9 mouse cellular contexts compared by ENCODE assay signal in genomic region chr1:82288421-82288990, GRCm38 (mm10). TPM values are rescaled to one million over a fixed set of nuclear protein-coding genes. Genes with fewer than 3 reads are reported as not detected.
DNase-seq lines count a peak whose midpoint lies in the region; ATAC-seq and TF ChIP-seq lines count a peak whose summit lies in the region.
"Had no signal": no experiment of that assay in that cellular context is flagged by ENCODE, and none has a peak within 500 bp of the region (broad histone marks: within the 10 kb centered on the region; RNA-seq: fewer than 3 reads in every experiment).

No protein-coding gene starts in this region.

- TF ChIP-seq POLR2A in brain, embryonic 14.5 days (IDR thresholded peaks at IDR 0.05; ENCODE audit: borderline replicate concordance, extremely low read depth, insufficient read depth, insufficient read length, poor library complexity, severe bottlenecking): no peak

- no peak overlapping the region for H3K27ac ChIP-seq in forebrain, postnatal 0 days (ENCODE audit: low read depth, low read length)
- H3K27ac ChIP-seq in intestine, embryonic 16.5 days (ENCODE audit: low read length): no peak overlapping the region
- H3K27ac ChIP-seq in midbrain, postnatal 0 days (ENCODE audit: low read depth, low read length): no peak overlapping the region
- no peak overlapping the region for H3K27ac ChIP-seq in kidney, embryonic 16.5 days (ENCODE audit: low read length)
- H3K27ac ChIP-seq: macrophage had no signal

- peak overlapping the region; percentile 83 for H3K4me2 ChIP-seq in forebrain, postnatal 0 days (ENCODE audit: low read depth)
- 0 out of 2 replicates have a peak overlapping the region, but pooled peaks have one; percentile 52 for H3K4me2 ChIP-seq in intestine, embryonic 16.5 days (ENCODE audit: low read depth, low read length)
- H3K4me2 ChIP-seq in midbrain, postnatal 0 days (ENCODE audit: low read depth, low read length, poor library complexity, severe bottlenecking): peak overlapping the region; percentile 73
- H3K4me2 ChIP-seq in kidney, embryonic 16.5 days (replicated peaks; ENCODE audit: low read depth, low read length): no peak overlapping the region

- peaks cover 4% of the 10 kb centered on the region; the same call in 1 of the 2 replicates for H3K36me3 ChIP-seq in forebrain, postnatal 0 days (ENCODE audit: insufficient read depth)
- H3K36me3 ChIP-seq in intestine, embryonic 16.5 days (ENCODE audit: control insufficient read depth, insufficient read depth, low read length): no peaks in the 10 kb centered on the region
- no peaks in the 10 kb centered on the region for H3K36me3 ChIP-seq in midbrain, postnatal 0 days (ENCODE audit: insufficient read depth, low read length)
- peaks cover 16% of the 10 kb centered on the region for H3K36me3 ChIP-seq in kidney, embryonic 16.5 days (ENCODE audit: insufficient read depth, low read length)

- no peak for ATAC-seq in forebrain, postnatal 0 days
- no peak for ATAC-seq in intestine, embryonic 16.5 days
- ATAC-seq in midbrain, postnatal 0 days (ENCODE audit: low FRiP score): no peak
- ATAC-seq in kidney, embryonic 16.5 days (ENCODE audit: low FRiP score, low TSS enrichment): no peak

- peak; percentile 20; the same call in 1 of the 2 replicates for TF ChIP-seq CTCF in brain, embryonic 14.5 days (IDR thresholded peaks at IDR 0.05; ENCODE audit: borderline replicate concordance, extremely low read depth, insufficient read depth, insufficient read length)
- peak; percentile 45 for TF ChIP-seq CTCF in forebrain, postnatal 0 days (IDR thresholded peaks at IDR 0.05; ENCODE audit: low read depth)
- TF ChIP-seq CTCF in midbrain, postnatal 0 days (IDR thresholded peaks at IDR 0.05): peak; percentile 37

- no peaks in the 10 kb centered on the region for H3K9me3 ChIP-seq in forebrain, postnatal 0 days (ENCODE audit: low read length)
- H3K9me3 ChIP-seq in intestine, embryonic 16.5 days (ENCODE audit: control insufficient read depth, low read length): no peaks in the 10 kb centered on the region
- H3K9me3 ChIP-seq in midbrain, postnatal 0 days (ENCODE audit: low read length): no peaks in the 10 kb centered on the region
- no peaks in the 10 kb centered on the region for H3K9me3 ChIP-seq in kidney, embryonic 16.5 days (ENCODE audit: low read length)

- H3K9ac ChIP-seq in forebrain, postnatal 0 days: no peak overlapping the region
- H3K9ac ChIP-seq in intestine, embryonic 16.5 days (ENCODE audit: low read depth, low read length): no peak overlapping the region
- no peak overlapping the region for H3K9ac ChIP-seq in midbrain, postnatal 0 days (replicated peaks; ENCODE audit: low read length, poor library complexity, severe bottlenecking)
- H3K9ac ChIP-seq in kidney, embryonic 16.5 days (replicated peaks; ENCODE audit: low read length): no peak overlapping the region

- H3K4me1 ChIP-seq in forebrain, postnatal 0 days (ENCODE audit: insufficient read depth): peaks cover 21% of the 10 kb centered on the region; the same call in 1 of the 2 replicates
- H3K4me1 ChIP-seq in intestine, embryonic 16.5 days (ENCODE audit: control insufficient read depth, insufficient read depth, low read length): peaks cover 27% of the 10 kb centered on the region
- peaks cover 18% of the 10 kb centered on the region; the same call in 1 of the 2 replicates for H3K4me1 ChIP-seq in midbrain, postnatal 0 days (ENCODE audit: insufficient read depth, low read length)
- peaks cover 49% of the 10 kb centered on the region for H3K4me1 ChIP-seq in kidney, embryonic 16.5 days (ENCODE audit: insufficient read depth, low read length)

- no peak overlapping the region for H3K4me3 ChIP-seq in forebrain, postnatal 0 days (ENCODE audit: low read depth, low read length)
- no peak overlapping the region for H3K4me3 ChIP-seq in intestine, embryonic 16.5 days (ENCODE audit: low read length)
- H3K4me3 ChIP-seq in midbrain, postnatal 0 days (ENCODE audit: low read depth, low read length): peak overlapping the region; percentile 61; the same call in 1 of the 2 replicates
- H3K4me3 ChIP-seq in kidney, embryonic 16.5 days (ENCODE audit: low read length): no peak overlapping the region

- H3K27me3 ChIP-seq in forebrain, postnatal 0 days (ENCODE audit: insufficient read depth, low read length): no peaks in the 10 kb centered on the region
- 0 out of 2 replicates have a peak, but pooled peaks cover 3% of the 10 kb centered on the region for H3K27me3 ChIP-seq in intestine, embryonic 16.5 days (replicated peaks; ENCODE audit: control insufficient read depth, insufficient read depth, low read length)
- no peaks in the 10 kb centered on the region for H3K27me3 ChIP-seq in midbrain, postnatal 0 days (ENCODE audit: insufficient read depth, low read length)
- H3K27me3 ChIP-seq in kidney, embryonic 16.5 days (ENCODE audit: insufficient read depth, low read length): peaks cover 3% of the 10 kb centered on the region; the same call in 1 of the 2 replicates

- peak; percentile 5 for DNase-seq in embryo, embryonic 10 days (ENCODE audit: low spot score)
- no peak for DNase-seq in embryo, embryonic 11 days
- DNase-seq in brain, embryonic 14.5 days (ENCODE audit: low read depth): peak; percentile 20
- DNase-seq in forebrain, postnatal 0 days: no peak
- peak; percentile 27 for DNase-seq in midbrain, postnatal 0 days (ENCODE audit: low spot score)
- DNase-seq in embryo, embryonic 9.5 days (ENCODE audit: extremely low spot score): no peak

- 88% methylated on average over 18 of the region's 18 CpGs for WGBS in forebrain, postnatal 0 days
- WGBS in intestine, embryonic 16.5 days: 91% methylated on average over 18 of the region's 18 CpGs
- 91% methylated on average over 18 of the region's 18 CpGs for WGBS in midbrain, postnatal 0 days
- 92% methylated on average over 18 of the region's 18 CpGs for WGBS in kidney, embryonic 16.5 days

RNA-seq across cellular contexts. Expression of gene Irs1, which starts 2.7 kb away (rescaled TPM):
- 11.8 and 17.6 TPM in 2 replicates for polyA plus RNA-seq in brain, embryonic 14.5 days (2012; rRNA removed)
- 32.7 and 45.3 TPM in 2 replicates for total RNA-seq in forebrain, postnatal 0 days (2014; rRNA removed)
- 3.0 and 4.4 TPM in 2 replicates for polyA plus RNA-seq in forebrain, postnatal 0 days (2015; fragmentation: Nextera tagmentation; extraction: Ambion mirVana)
- polyA plus RNA-seq in intestine, embryonic 16.5 days (2015; fragmentation: Nextera tagmentation; extraction: Ambion mirVana): 2.1 TPM in 2 replicates
- 56.9 and 61.2 TPM in 2 replicates for total RNA-seq in midbrain, postnatal 0 days (2014; rRNA removed)
- 4.7 and 5.0 TPM in 2 replicates for polyA plus RNA-seq in midbrain, postnatal 0 days (2015; fragmentation: Nextera tagmentation; extraction: Ambion mirVana)
- 4.2 and 4.3 TPM in 2 replicates for polyA plus RNA-seq in kidney, embryonic 16.5 days (2015; fragmentation: Nextera tagmentation; extraction: Ambion mirVana)
- polyA plus RNA-seq: macrophage had no signal

RNA-seq across cellular contexts. Expression of gene Rhbdd1, which starts 27.7 kb away (rescaled TPM):
- 4.5 and 6.3 TPM in 2 replicates for polyA plus RNA-seq in brain, embryonic 14.5 days (2012; rRNA removed)
- total RNA-seq in forebrain, postnatal 0 days (2014; rRNA removed): 4.7 and 5.3 TPM in 2 replicates
- 1.7 and 2.2 TPM in 2 replicates for polyA plus RNA-seq in forebrain, postnatal 0 days (2015; fragmentation: Nextera tagmentation; extraction: Ambion mirVana)
- polyA plus RNA-seq in intestine, embryonic 16.5 days (2015; fragmentation: Nextera tagmentation; extraction: Ambion mirVana): 12.7 and 13.0 TPM in 2 replicates
- 3.6 and 6.9 TPM in 2 replicates for total RNA-seq in midbrain, postnatal 0 days (2014; rRNA removed)
- 2.3 and 2.8 TPM in 2 replicates for polyA plus RNA-seq in midbrain, postnatal 0 days (2015; fragmentation: Nextera tagmentation; extraction: Ambion mirVana)
- polyA plus RNA-seq in kidney, embryonic 16.5 days (2015; fragmentation: Nextera tagmentation; extraction: Ambion mirVana): 11.2 and 11.8 TPM in 2 replicates

RNA-seq across cellular contexts. Expression of gene Gm9747, which starts 55.6 kb away (rescaled TPM):
- 0.05 and 0.15 TPM in 2 replicates for polyA plus RNA-seq in brain, embryonic 14.5 days (2012; rRNA removed)
- not detected in 2 replicates for total RNA-seq in forebrain, postnatal 0 days (2014; rRNA removed)
- 9.6 and 14.8 TPM in 2 replicates for polyA plus RNA-seq in forebrain, postnatal 0 days (2015; fragmentation: Nextera tagmentation; extraction: Ambion mirVana)
- polyA plus RNA-seq in intestine, embryonic 16.5 days (2015; fragmentation: Nextera tagmentation; extraction: Ambion mirVana): 7.2 and 7.8 TPM in 2 replicates
- not detected in 2 replicates for total RNA-seq in midbrain, postnatal 0 days (2014; rRNA removed)
- 16.3 and 16.8 TPM in 2 replicates for polyA plus RNA-seq in midbrain, postnatal 0 days (2015; fragmentation: Nextera tagmentation; extraction: Ambion mirVana)
- 13.1 and 15.0 TPM in 2 replicates for polyA plus RNA-seq in kidney, embryonic 16.5 days (2015; fragmentation: Nextera tagmentation; extraction: Ambion mirVana)
- polyA plus RNA-seq: macrophage had no signal

Comparison
In these comparisons a context has a peak if more than half of its experiments do, and no peak if none do; other contexts are left out.
1. DNase-seq: peak in embryo, embryonic 10 days (single experiment), brain, embryonic 14.5 days (single experiment) and midbrain, postnatal 0 days (single experiment); none in embryo, embryonic 11 days (single experiment), forebrain, postnatal 0 days (single experiment) and embryo, embryonic 9.5 days (single experiment).
2. Peak in every context shown above with its lines, with median percentiles within 50 percentile points of each other: CTCF ChIP-seq.